Mouse (Mus musculus): ENCODE data around the gene Ksr1. TPM values are rescaled to one million over a fixed set of nuclear protein-coding genes. Genes with fewer than 3 reads are reported as not detected.

Ksr1 gene
- polyA plus RNA-seq, 1 experiment from 2014 or later = 3.3 TPM

- Histone ChIP-seq H3K4me2 (ENCODE audit: low read depth, low read length) (no peak overlapping the region), H3K9ac (ENCODE audit: low read length) (no peak overlapping the region), H3K4me1 (replicated peaks; ENCODE audit: control insufficient read depth, insufficient read depth, low read length) (peaks cover 5% of the 10 kb centered on the region; the same call in 1 of the 2 replicates), H3K27me3 (ENCODE audit: control insufficient read depth, insufficient read depth, low read depth, low read length) (no peaks in the 10 kb centered on the region), H3K4me3 (ENCODE audit: low read length) (no peak overlapping the region), H3K9me3 (ENCODE audit: control insufficient read depth, low read length) (no peaks in the 10 kb centered on the region), H3K36me3 (ENCODE audit: control insufficient read depth, insufficient read depth, low read length) (no peaks in the 10 kb centered on the region), H3K27ac (ENCODE audit: low read length) (no peak overlapping the region)
- no peak for ATAC-seq (ENCODE audit: low read depth)
- WGBS = 71% methylated on average over 4 of the region's 4 CpGs
These were observed 166.0 kb downstream of the Ksr1 start for GRCm38 (mm10) chr11:78980083-78980634.

- Histone ChIP-seq H3K4me3 (ENCODE audit: low read length) (no peak overlapping the region), H3K27me3 (ENCODE audit: control insufficient read depth, insufficient read depth, low read depth, low read length) (no peaks in the 10 kb centered on the region), H3K9ac (ENCODE audit: low read length) (no peak overlapping the region), H3K36me3 (ENCODE audit: control insufficient read depth, insufficient read depth, low read length) (no peaks in the 10 kb centered on the region), H3K4me1 (replicated peaks; ENCODE audit: control insufficient read depth, insufficient read depth, low read length) (no peaks in the 10 kb centered on the region), H3K9me3 (ENCODE audit: control insufficient read depth, low read length) (no peaks in the 10 kb centered on the region), H3K4me2 (ENCODE audit: low read depth, low read length) (no peak overlapping the region), H3K27ac (ENCODE audit: low read length) (no peak overlapping the region)
- no peak for ATAC-seq (ENCODE audit: low read depth)
- WGBS = 78% methylated on average over 12 of the region's 12 CpGs
These were observed 167.8 kb downstream of the Ksr1 start for GRCm38 (mm10) chr11:78978176-78979019.

- H3K4me3 ChIP-seq (ENCODE audit: low read length) = no peak overlapping the region
- ATAC-seq (ENCODE audit: low read depth) = no peak
- H3K27me3 ChIP-seq (ENCODE audit: control insufficient read depth, insufficient read depth, low read depth, low read length) = no peaks in the 10 kb centered on the region
- no peak overlapping the region for H3K27ac ChIP-seq (ENCODE audit: low read length)
- peaks cover 4% of the 10 kb centered on the region; the same call in 1 of the 2 replicates for H3K4me1 ChIP-seq (replicated peaks; ENCODE audit: control insufficient read depth, insufficient read depth, low read length)
- no peak overlapping the region for H3K9ac ChIP-seq (ENCODE audit: low read length)
- no peak overlapping the region for H3K4me2 ChIP-seq (ENCODE audit: low read depth, low read length)
- H3K36me3 ChIP-seq (ENCODE audit: control insufficient read depth, insufficient read depth, low read length) = no peaks in the 10 kb centered on the region
- 78% methylated on average over 8 of the region's 8 CpGs for WGBS
- H3K9me3 ChIP-seq (ENCODE audit: control insufficient read depth, low read length) = no peaks in the 10 kb centered on the region
These were observed 169.3 kb downstream of the Ksr1 start for GRCm38 (mm10) chr11:78976731-78977510.

GRCm38 (mm10) chr11:78973381-78974150 lies 172.6 kb downstream of the Ksr1 start:
- Histone ChIP-seq H3K4me3 (ENCODE audit: low read length) (no peak overlapping the region), H3K27me3 (ENCODE audit: control insufficient read depth, insufficient read depth, low read depth, low read length) (no peaks in the 10 kb centered on the region), H3K4me2 (ENCODE audit: low read depth, low read length) (peak overlapping the region; percentile 31), H3K9ac (ENCODE audit: low read length) (no peak overlapping the region), H3K27ac (ENCODE audit: low read length) (peak overlapping the region; percentile 40; the same call in 1 of the 2 replicates), H3K36me3 (ENCODE audit: control insufficient read depth, insufficient read depth, low read length) (no peaks in the 10 kb centered on the region), H3K9me3 (ENCODE audit: control insufficient read depth, low read length) (no peaks in the 10 kb centered on the region), H3K4me1 (replicated peaks; ENCODE audit: control insufficient read depth, insufficient read depth, low read length) (peaks cover 4% of the 10 kb centered on the region; the same call in 1 of the 2 replicates)
- ATAC-seq (ENCODE audit: low read depth) = peak; percentile 87
- 62% methylated on average over 17 of the region's 17 CpGs for WGBS

- no peaks in the 10 kb centered on the region for H3K36me3 ChIP-seq (ENCODE audit: control insufficient read depth, insufficient read depth, low read length)
- peak overlapping the region; percentile 31 for H3K4me2 ChIP-seq (ENCODE audit: low read depth, low read length)
- H3K4me3 ChIP-seq (ENCODE audit: low read length) = no peak overlapping the region
- peaks cover 4% of the 10 kb centered on the region; the same call in 1 of the 2 replicates for H3K4me1 ChIP-seq (replicated peaks; ENCODE audit: control insufficient read depth, insufficient read depth, low read length)
- 49% methylated on average over 8 of the region's 8 CpGs for WGBS
- no peaks in the 10 kb centered on the region for H3K9me3 ChIP-seq (ENCODE audit: control insufficient read depth, low read length)
- H3K9ac ChIP-seq (ENCODE audit: low read length) = no peak overlapping the region
- no peaks in the 10 kb centered on the region for H3K27me3 ChIP-seq (ENCODE audit: control insufficient read depth, insufficient read depth, low read depth, low read length)
- no peak for ATAC-seq (ENCODE audit: low read depth)
- H3K27ac ChIP-seq (ENCODE audit: low read length) = 0 out of 2 replicates have a peak overlapping the region, but pooled peaks have one; percentile 40
These were observed 173.3 kb downstream of the Ksr1 start for GRCm38 (mm10) chr11:78972811-78973351.

- no peak overlapping the region for H3K4me3 ChIP-seq (ENCODE audit: low read length)
- H3K36me3 ChIP-seq (ENCODE audit: control insufficient read depth, insufficient read depth, low read length) = no peaks in the 10 kb centered on the region
- H3K4me2 ChIP-seq (ENCODE audit: low read depth, low read length) = no peak overlapping the region
- H3K4me1 ChIP-seq (replicated peaks; ENCODE audit: control insufficient read depth, insufficient read depth, low read length) = peaks cover 4% of the 10 kb centered on the region; the same call in 1 of the 2 replicates
- ATAC-seq (ENCODE audit: low read depth) = no peak
- no peak overlapping the region for H3K27ac ChIP-seq (ENCODE audit: low read length)
- no peaks in the 10 kb centered on the region for H3K9me3 ChIP-seq (ENCODE audit: control insufficient read depth, low read length)
- 54% methylated on average over 6 of the region's 6 CpGs for WGBS
- no peak overlapping the region for H3K9ac ChIP-seq (ENCODE audit: low read length)
- H3K27me3 ChIP-seq (ENCODE audit: control insufficient read depth, insufficient read depth, low read depth, low read length) = no peaks in the 10 kb centered on the region
These were observed 173.9 kb downstream of the Ksr1 start for GRCm38 (mm10) chr11:78972328-78972727.

- Histone ChIP-seq H3K9ac (ENCODE audit: low read length) (no peak overlapping the region), H3K36me3 (ENCODE audit: control insufficient read depth, insufficient read depth, low read length) (no peaks in the 10 kb centered on the region), H3K9me3 (ENCODE audit: control insufficient read depth, low read length) (no peaks in the 10 kb centered on the region), H3K27me3 (ENCODE audit: control insufficient read depth, insufficient read depth, low read depth, low read length) (no peaks in the 10 kb centered on the region), H3K4me2 (ENCODE audit: low read depth, low read length) (no peak overlapping the region), H3K4me1 (replicated peaks; ENCODE audit: control insufficient read depth, insufficient read depth, low read length) (peaks cover 4% of the 10 kb centered on the region; the same call in 1 of the 2 replicates), H3K27ac (ENCODE audit: low read length) (no peak overlapping the region), H3K4me3 (ENCODE audit: low read length) (no peak overlapping the region)
- WGBS = 79% methylated on average over 3 of the region's 3 CpGs
- ATAC-seq (ENCODE audit: low read depth) = no peak
These were observed 174.5 kb downstream of the Ksr1 start for GRCm38 (mm10) chr11:78971746-78972145.

GRCm38 (mm10) chr11:78971096-78971495 lies 175.1 kb downstream of the Ksr1 start:
- no peak overlapping the region for H3K4me2 ChIP-seq (ENCODE audit: low read depth, low read length)
- no peaks in the 10 kb centered on the region for H3K27me3 ChIP-seq (ENCODE audit: control insufficient read depth, insufficient read depth, low read depth, low read length)
- no peak overlapping the region for H3K9ac ChIP-seq (ENCODE audit: low read length)
- no peak for ATAC-seq (ENCODE audit: low read depth)
- 74% methylated on average over 8 of the region's 8 CpGs for WGBS
- H3K9me3 ChIP-seq (ENCODE audit: control insufficient read depth, low read length) = no peaks in the 10 kb centered on the region
- no peak overlapping the region for H3K27ac ChIP-seq (ENCODE audit: low read length)
- no peak overlapping the region for H3K4me3 ChIP-seq (ENCODE audit: low read length)
- H3K4me1 ChIP-seq (replicated peaks; ENCODE audit: control insufficient read depth, insufficient read depth, low read length) = peaks cover 4% of the 10 kb centered on the region; the same call in 1 of the 2 replicates
- no peaks in the 10 kb centered on the region for H3K36me3 ChIP-seq (ENCODE audit: control insufficient read depth, insufficient read depth, low read length)
